Mouse (Mus musculus) bone marrow, adult 2 months (tissue): ENCODE measurements around the gene Erbb4.

ENCODE experiments used
- CTCF ChIP-seq: fragments of 200-500 bp; IDR thresholded peaks from 2 replicates; pipeline ENCODE4 v1.5.1; 2011; ENCODE audit warnings: low read length, control low read depth; ENCODE audit not compliant: control insufficient read depth, insufficient read depth
- POLR2A ChIP-seq: fragments of 200-500 bp; IDR thresholded peaks from 2 replicates; pipeline ENCODE4 v1.6.1; 2011; ENCODE audit warnings: low read depth, mild to moderate bottlenecking, control low read depth, low read length, borderline replicate concordance; ENCODE audit not compliant: control insufficient read depth

- TF ChIP-seq CTCF = no peak
- TF ChIP-seq POLR2A = no peak
Measured at GRCm38 (mm10) chr1:68019618-68020017, 1088.2 kb downstream of the Erbb4 start.
